Mouse (Mus musculus): Measurements from ENCODE around the gene Plekho1.

DNA sequence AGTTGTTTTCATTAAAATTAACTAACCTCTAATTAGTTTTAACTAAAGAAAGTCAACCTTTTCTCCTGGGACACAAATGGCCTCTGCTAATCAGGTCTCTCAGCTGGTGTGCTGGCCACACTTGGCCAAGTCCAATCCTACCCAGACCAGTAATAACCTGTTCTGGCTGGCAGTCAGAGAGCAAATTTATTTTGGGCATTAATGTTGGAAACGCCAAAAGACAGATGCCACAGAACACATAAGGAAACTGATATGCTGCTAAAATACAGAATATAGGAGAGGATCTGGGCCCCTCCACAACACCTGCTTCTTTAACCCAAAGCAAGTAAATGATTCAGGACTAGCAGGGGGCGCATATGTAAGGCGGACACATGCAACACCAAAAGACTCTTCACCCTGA lies 33.5 kb upstream of the Plekho1 start:
- TF ChIP-seq CTCF (IDR thresholded peaks at IDR 0.05; ENCODE audit: low read depth): no peak
- no peak for TF ChIP-seq EP300 (IDR thresholded peaks at IDR 0.05; ENCODE audit: low read depth)

Measured in liver, embryonic 14.5 days (tissue).